Mouse (Mus musculus) naive thymus-derived CD4-positive, alpha-beta T cell, adult 5 months (primary cell): ENCODE data around the gene Cd300lg. TPM values are rescaled to one million over a fixed set of nuclear protein-coding genes. Genes with fewer than 3 reads are reported as not detected.

Experiments
- polyA plus RNA-seq: library from polyadenylated mRNA; unstranded; fragments of 100-300 nt; shearing (Covaris generic); gene quantifications from one replicate; pipeline ENCODE4 v1.2.1, GENCODE M21; 2017

The Cd300lg gene
- not detected for polyA plus RNA-seq

DNA sequence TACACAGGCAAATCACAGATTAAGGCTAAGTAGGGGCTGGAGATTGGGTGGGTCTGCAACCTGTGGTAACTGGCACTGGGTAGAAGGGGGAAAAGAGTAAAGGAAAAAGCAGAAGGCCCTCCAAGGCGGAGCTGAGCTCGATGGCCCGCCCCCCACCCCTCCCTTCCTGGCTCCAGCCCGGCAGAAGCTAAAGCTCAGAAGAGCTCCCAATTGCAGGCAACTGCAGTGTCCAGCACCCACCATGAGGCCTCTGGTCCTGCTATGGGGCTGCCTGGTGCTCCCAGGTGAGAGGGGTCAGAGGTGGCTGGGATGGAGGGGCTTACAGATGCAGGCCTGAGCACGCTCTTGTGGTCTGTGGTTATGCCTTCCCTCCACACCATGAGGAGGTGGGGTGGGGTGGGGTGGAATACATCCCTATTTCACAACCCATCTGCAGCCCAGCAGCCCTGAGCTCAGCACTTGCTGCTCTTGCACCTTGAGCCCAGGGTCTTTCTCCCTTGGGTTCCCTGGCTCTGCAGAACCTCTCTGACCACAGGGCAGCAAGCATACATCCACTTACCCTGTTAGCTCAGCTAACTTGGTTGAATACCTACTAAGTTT is at the start of gene Cd300lg:
TSS of gene Cd300lg (plus strand) at position 160 of the 600 bp plus-strand sequence.

DNA sequence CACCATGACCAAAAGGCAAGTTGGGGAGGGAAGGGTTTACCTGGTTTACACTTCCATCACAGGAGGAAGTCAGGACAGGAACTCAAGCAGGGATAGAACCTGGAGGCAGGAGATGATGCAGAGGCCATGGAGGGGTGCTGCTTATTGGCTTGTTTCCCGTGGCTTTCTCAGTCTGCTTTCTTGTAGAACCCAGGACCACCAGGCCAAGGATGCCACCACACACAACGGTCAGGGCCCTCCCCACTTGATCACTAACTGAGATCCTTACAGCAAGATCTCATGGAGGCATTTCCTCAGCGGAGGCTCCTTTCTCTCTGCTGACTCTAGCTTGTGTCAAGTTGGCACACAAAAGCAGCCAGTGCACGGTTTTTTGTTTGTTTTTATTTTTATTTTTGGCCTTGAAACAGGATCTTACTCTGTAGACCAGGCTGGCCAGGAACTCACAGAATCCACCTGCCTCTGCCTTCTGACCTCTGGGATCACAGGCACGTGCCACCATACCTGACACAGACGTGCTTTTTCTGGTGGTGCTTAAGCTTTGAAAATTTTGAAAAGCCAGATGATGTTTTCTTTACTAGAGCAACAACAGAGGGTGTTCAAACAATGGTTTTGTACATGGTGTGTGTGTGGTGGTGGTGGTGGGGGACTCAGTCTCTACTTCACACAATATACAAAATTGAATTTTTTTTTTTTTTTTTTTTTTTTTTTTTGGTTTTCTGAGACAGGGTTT is 13.1 kb upstream of the Cd300lg start, which contains the start of gene Mpp3:
TSS of gene Mpp3 (minus strand) at position 375 of the 730 bp plus-strand sequence.

DNA sequence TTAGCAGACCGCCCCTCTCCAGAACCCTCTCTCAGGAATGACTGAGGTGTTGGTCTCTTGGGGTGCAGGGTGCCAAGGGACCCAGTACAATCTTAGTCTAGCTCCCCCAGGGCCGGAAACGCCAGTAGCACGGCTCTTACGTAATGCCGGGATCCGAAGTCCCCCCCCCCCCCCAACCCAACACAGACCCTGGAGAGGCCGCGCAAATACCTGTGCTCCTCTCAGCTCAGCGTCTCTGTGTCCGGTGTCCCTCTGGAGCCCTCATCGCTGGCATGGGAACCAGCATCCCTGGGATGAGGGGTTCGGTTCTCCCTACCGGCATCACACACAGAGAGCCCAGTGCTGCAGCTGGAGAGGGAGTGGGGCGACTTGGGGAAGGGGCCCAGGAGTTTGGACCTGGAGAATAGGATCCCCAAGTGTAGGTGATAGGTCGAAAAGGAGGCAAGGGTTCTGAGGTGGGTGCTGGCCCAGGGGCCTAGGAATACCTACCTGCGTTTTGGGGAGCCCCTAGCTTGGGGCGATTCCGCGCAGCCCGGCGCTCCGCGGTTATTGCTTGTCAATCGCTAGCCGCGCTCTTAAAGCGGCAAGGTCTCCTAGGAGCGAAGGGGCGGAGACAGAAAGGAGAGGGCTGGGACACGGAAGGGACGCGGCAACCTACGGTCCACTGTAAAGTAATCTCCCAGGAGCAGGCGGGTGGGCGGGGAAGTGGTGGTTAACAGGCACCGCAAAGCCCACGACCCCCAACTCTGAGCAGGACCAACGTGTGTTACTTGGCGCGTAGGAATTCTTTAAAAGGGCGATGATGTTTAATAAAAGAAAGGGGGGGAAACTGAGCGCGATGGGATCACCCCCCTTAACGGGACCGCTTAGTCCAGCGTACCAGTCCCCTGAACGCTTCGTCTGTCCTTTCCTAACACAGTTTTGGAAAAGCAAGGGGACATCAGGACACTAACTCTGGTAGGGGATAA is 46.9 kb downstream of the Cd300lg start, which contains the start of gene Mpp2:
TSS of gene Mpp2 (minus strand) at position 585 of the 968 bp plus-strand sequence.

DNA sequence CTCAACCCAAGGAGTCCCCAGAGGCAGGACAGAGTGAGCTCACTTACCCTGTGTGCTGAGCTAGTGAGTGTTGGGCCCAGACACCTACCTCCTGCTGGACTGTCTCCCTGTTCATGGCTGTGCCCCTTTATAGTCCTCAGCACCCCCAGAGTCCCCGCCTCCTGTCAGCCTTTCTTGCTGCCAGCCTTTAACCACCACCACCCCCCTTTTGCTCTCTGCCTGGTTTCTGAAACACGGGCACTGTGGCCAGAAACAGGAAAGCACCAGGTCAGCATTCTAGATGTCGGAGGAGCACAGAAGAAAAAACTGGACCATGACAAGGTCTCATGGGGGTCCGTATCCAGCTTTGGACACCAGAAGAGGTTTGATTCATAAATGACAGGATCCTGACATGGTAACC is 59.9 kb downstream of the Cd300lg start, which contains the start of gene Ppy:
TSS of gene Ppy (minus strand) at position 101 of the 400 bp plus-strand sequence.

Other genes with a start within 250 kb of the Cd300lg start
- gene Meox1, start 147.1 kb upstream of the Cd300lg start, polyA plus RNA-seq: not detected
- gene Sost, start 74.5 kb upstream of the Cd300lg start, polyA plus RNA-seq: not detected
- gene Cfap97d1, start 57.2 kb upstream of the Cd300lg start, polyA plus RNA-seq: not detected
- not detected for gene Dusp3, start 54.5 kb upstream of the Cd300lg start, polyA plus RNA-seq
- gene Mpp3, start 13.0 kb upstream of the Cd300lg start, polyA plus RNA-seq: 0.12 TPM
- gene Mpp2, start 47.0 kb downstream of the Cd300lg start, polyA plus RNA-seq: 0.80 TPM
- gene Ppy, start 59.8 kb downstream of the Cd300lg start, polyA plus RNA-seq: not detected
- not detected for gene Pyy, start 66.3 kb downstream of the Cd300lg start, polyA plus RNA-seq
- gene Nags, start 104.0 kb downstream of the Cd300lg start, polyA plus RNA-seq: not detected
- gene Tmem101, start 114.9 kb downstream of the Cd300lg start, polyA plus RNA-seq: 3.7 TPM
- gene Lsm12, start 143.8 kb downstream of the Cd300lg start, polyA plus RNA-seq: 106 TPM
- gene G6pc3, start 148.1 kb downstream of the Cd300lg start, polyA plus RNA-seq: 28.8 TPM
- 77.9 TPM for gene Hdac5, start 188.7 kb downstream of the Cd300lg start, polyA plus RNA-seq
- not detected for gene BC030867, start 207.4 kb downstream of the Cd300lg start, polyA plus RNA-seq
- gene Asb16, start 227.2 kb downstream of the Cd300lg start, polyA plus RNA-seq: not detected
- gene Tmub2, start 243.4 kb downstream of the Cd300lg start, polyA plus RNA-seq: 48.9 TPM